Mouse (Mus musculus) liver, embryonic 14.5 days (tissue): ENCODE data around the gene Dennd2a.

ENCODE experiments used
- CTCF ChIP-seq: IDR thresholded peaks from 2 replicates; pipeline ENCODE4 v1.5.1; 2016; ENCODE audit warnings: antibody characterized with exemption, low read depth, control low read depth
- EP300 ChIP-seq: IDR thresholded peaks from 2 replicates; pipeline ENCODE4 v1.6.1; 2016; ENCODE audit warnings: antibody characterized with exemption, low read depth

GRCm38 (mm10) chr6:39474424-39474823 lies 83.2 kb downstream of the Dennd2a start:
- TF ChIP-seq CTCF, result no peak
- TF ChIP-seq EP300, result no peak
